Mouse (Mus musculus) heart, embryonic 12.5 days (tissue): ENCODE results near the gene Umad1. TPM values are rescaled to one million over a fixed set of nuclear protein-coding genes. Genes with fewer than 3 reads are reported as not detected.

Experiments
- ATAC-seq: fragments of 200-750 bp; cut with Nextera tagmentation; 2 replicates; pipeline ENCODE4 v1.8.0; 2017; ENCODE audit warnings: moderate TSS enrichment, moderate library complexity; ENCODE audit not compliant: insufficient number of reproducible peaks, low FRiP score
- H3K27ac ChIP-seq: fragments of 300-500 bp; sonication (generic); 2 replicates; pipeline ENCODE4 v1.5.1; 2016; ENCODE audit warnings: mild to moderate bottlenecking, moderate library complexity; ENCODE audit not compliant: poor library complexity, severe bottlenecking
- H3K27me3 ChIP-seq: fragments of 300-500 bp; sonication (generic); replicated peaks from 2 replicates; pipeline ENCODE4 v1.6.1; 2016; ENCODE audit warnings: mild to moderate bottlenecking, moderate library complexity
- H3K36me3 ChIP-seq: fragments of 300-500 bp; sonication (generic); 2 replicates; pipeline ENCODE4 v1.6.1; 2016; ENCODE audit warnings: mild to moderate bottlenecking, moderate library complexity
- H3K4me1 ChIP-seq: fragments of 300-500 bp; sonication (generic); replicated peaks from 2 replicates; pipeline ENCODE4 v1.6.1; 2016; ENCODE audit warnings: mild to moderate bottlenecking
- H3K4me2 ChIP-seq: fragments of 300-500 bp; sonication (generic); 2 replicates; pipeline ENCODE4 v1.6.1; 2016; ENCODE audit warnings: mild to moderate bottlenecking, moderate library complexity
- H3K4me3 ChIP-seq: fragments of 300-500 bp; sonication (generic); 2 replicates; pipeline ENCODE4 v1.5.1; 2016; ENCODE audit warnings: mild to moderate bottlenecking
- H3K9ac ChIP-seq: fragments of 300-500 bp; sonication (generic); 2 replicates; pipeline ENCODE4 v1.6.1; 2016; ENCODE audit warnings: mild to moderate bottlenecking, moderate library complexity
- H3K9me3 ChIP-seq: fragments of 300-500 bp; sonication (generic); replicated peaks from 2 replicates; pipeline ENCODE4 v1.6.1; 2016; ENCODE audit warnings: mild to moderate bottlenecking, moderate library complexity
- WGBS: fragments of 180-500 bp; shearing (Covaris S2); methylation state at CpG from one replicate; pipeline ENCODE4 v1.1.7; 2016; 5-methylcytosine and 5-hydroxymethylcytosine counted together
- polyA plus RNA-seq: library from polyadenylated mRNA; unstranded; fragments of >200 nt; fragmentation: Nextera tagmentation; extraction: Ambion mirVana; gene quantifications from 2 replicates; pipeline ENCODE4 v1.2.1, GENCODE M21; 2016

The Umad1 gene
- polyA plus RNA-seq, 1 experiment from 2014 or later = 27.2 TPM

DNA sequence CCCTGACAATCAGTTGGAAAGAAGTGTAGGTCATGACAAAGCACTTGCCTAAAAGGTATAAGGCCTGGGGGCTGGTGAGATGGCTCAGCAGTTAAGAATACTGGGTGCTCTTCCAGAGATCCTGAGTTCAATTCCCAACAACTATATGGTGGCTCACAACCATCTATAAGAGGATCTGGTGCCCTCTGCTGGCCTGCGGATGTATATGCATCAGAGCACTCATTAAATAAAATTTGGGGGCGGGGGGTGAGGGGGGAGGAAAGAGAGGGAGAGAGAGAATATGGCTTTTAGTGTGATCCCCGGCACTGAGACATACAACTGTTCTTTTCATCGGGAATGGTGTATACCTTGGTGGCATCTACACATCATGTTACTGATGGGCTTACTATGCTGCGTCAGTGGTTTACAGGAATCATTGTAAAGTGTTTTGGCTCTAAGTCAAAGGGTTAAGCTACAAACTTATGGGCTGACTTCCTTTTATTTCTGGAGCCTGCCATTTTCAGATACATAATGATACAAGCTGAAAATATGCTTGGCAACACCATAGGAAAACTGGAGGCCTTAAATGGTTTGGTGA lies 19.4 kb downstream of the Umad1 start:
- H3K4me1 ChIP-seq = peaks cover 3% of the 10 kb centered on the region; the same call in 1 of the 2 replicates
- 77% methylated on average over 5 of the region's 5 CpGs for WGBS
- H3K27me3 ChIP-seq = no peaks in the 10 kb centered on the region
- H3K4me2 ChIP-seq = no peak overlapping the region
- no peak for ATAC-seq
- H3K27ac ChIP-seq = no peak overlapping the region
- peaks cover 5% of the 10 kb centered on the region for H3K36me3 ChIP-seq
- no peaks in the 10 kb centered on the region for H3K9me3 ChIP-seq
- no peak overlapping the region for H3K4me3 ChIP-seq
- H3K9ac ChIP-seq = no peak overlapping the region

GRCm38 (mm10) chr6:8283255-8283654 lies 24.2 kb downstream of the Umad1 start:
- Histone ChIP-seq H3K9me3 (no peaks in the 10 kb centered on the region), H3K4me3 (no peak overlapping the region), H3K4me1 (no peaks in the 10 kb centered on the region), H3K4me2 (no peak overlapping the region), H3K27me3 (no peaks in the 10 kb centered on the region), H3K36me3 (peaks cover 5% of the 10 kb centered on the region), H3K27ac (no peak overlapping the region), H3K9ac (no peak overlapping the region)
- ATAC-seq = no peak
- WGBS = 78% methylated on average over 4 of the region's 4 CpGs

GRCm38 (mm10) chr6:8285401-8285960 lies 26.4 kb downstream of the Umad1 start:
- WGBS = 72% methylated on average over 3 of the region's 3 CpGs
- Histone ChIP-seq H3K4me3 (no peak overlapping the region), H3K9ac (no peak overlapping the region), H3K27me3 (no peaks in the 10 kb centered on the region), H3K36me3 (no peaks in the 10 kb centered on the region; the same call in 1 of the 2 replicates), H3K4me2 (no peak overlapping the region), H3K4me1 (no peaks in the 10 kb centered on the region), H3K27ac (no peak overlapping the region), H3K9me3 (no peaks in the 10 kb centered on the region)
- ATAC-seq = no peak

GRCm38 (mm10) chr6:8286146-8286545 lies 27.1 kb downstream of the Umad1 start:
- no peak overlapping the region for H3K9ac ChIP-seq
- no peak overlapping the region for H3K27ac ChIP-seq
- H3K4me3 ChIP-seq = no peak overlapping the region
- no peaks in the 10 kb centered on the region for H3K4me1 ChIP-seq
- ATAC-seq = no peak
- H3K27me3 ChIP-seq = no peaks in the 10 kb centered on the region
- H3K36me3 ChIP-seq = no peaks in the 10 kb centered on the region; the same call in 1 of the 2 replicates
- no peak overlapping the region for H3K4me2 ChIP-seq
- no peaks in the 10 kb centered on the region for H3K9me3 ChIP-seq
- WGBS = 96% methylated on average over 3 of the region's 3 CpGs

DNA sequence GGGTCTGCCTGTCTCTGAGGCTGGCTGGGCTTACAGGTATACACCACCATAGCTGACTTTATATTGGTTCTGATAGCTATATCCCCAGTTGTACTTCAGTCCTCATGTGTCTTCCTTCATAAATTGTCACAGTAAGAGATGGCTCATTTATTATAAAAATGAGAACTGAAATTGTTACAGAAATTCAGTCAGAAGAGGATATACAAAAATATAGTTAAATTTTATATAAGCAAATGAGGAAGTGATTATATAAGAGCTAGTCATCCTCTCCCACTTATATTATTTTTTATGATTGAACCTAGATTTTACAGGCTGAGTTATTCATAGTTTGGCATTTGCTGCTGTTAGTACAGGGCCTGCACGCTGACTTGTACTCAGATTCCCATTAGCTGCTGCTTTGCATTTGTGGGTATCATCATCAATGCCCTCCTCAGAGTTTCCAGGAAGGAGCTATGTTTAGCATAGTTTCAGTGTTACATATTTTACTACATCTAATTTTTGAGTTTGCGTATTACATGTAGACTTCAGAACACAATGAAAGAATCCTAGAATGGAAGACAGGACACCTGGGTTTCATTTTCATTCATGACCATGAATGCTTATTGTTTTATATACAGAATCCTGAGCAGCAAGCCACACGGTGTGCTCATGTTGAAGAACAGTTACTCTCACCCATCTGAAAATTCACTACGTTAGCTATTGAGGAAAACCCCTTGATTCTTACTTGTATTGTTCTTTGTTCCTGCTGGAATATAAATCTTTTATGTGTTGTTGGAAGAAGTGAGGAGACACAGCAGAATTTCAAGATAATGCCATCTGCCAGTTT lies 29.9 kb downstream of the Umad1 start:
- no peaks in the 10 kb centered on the region; the same call in 1 of the 2 replicates for H3K36me3 ChIP-seq
- 83% methylated on average over 4 of the region's 4 CpGs for WGBS
- no peaks in the 10 kb centered on the region for H3K9me3 ChIP-seq
- no peak overlapping the region for H3K27ac ChIP-seq
- no peaks in the 10 kb centered on the region for H3K4me1 ChIP-seq
- H3K4me3 ChIP-seq = no peak overlapping the region
- no peak for ATAC-seq
- no peak overlapping the region for H3K4me2 ChIP-seq
- no peak overlapping the region for H3K9ac ChIP-seq
- no peaks in the 10 kb centered on the region for H3K27me3 ChIP-seq

DNA sequence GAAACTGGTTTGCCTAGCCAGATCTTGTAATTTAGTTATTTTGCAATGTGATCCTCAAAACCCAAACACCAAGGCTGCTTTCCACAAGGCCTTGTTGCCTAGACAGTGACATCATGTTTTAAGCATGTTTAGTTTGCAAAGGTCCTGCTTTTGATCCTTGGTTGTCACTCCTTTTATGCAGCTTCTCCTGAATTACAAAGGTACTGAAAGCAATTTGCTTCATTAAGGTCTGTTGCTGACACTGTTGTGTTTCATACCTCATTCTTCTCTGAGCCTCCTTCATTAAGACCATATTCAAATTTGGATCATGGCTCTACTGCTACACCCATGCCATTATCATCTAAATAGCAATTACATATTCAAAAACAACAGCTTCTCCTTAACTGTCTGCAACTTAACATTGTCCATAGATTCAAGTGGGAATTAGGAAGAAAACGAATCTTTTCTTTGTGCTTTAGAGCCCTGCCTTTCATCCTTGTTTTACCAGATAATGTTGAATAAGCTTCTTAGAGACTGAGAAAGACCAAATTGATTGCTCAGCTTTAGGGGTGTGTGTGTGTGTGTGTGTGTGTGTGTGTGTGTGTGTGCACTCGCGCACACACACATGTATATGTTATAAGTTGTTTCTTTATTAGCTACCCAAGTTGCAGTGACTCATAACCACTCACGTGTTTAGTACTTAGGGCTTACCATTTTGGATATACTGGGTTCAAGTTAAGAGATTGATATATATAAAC lies 35.1 kb downstream of the Umad1 start:
- Histone ChIP-seq H3K9ac (no peak overlapping the region), H3K4me1 (no peaks in the 10 kb centered on the region), H3K27me3 (no peaks in the 10 kb centered on the region), H3K27ac (no peak overlapping the region), H3K4me3 (no peak overlapping the region), H3K9me3 (no peaks in the 10 kb centered on the region), H3K36me3 (no peaks in the 10 kb centered on the region), H3K4me2 (no peak overlapping the region)
- ATAC-seq = no peak
- WGBS = 77% methylated on average over 4 of the region's 4 CpGs

DNA sequence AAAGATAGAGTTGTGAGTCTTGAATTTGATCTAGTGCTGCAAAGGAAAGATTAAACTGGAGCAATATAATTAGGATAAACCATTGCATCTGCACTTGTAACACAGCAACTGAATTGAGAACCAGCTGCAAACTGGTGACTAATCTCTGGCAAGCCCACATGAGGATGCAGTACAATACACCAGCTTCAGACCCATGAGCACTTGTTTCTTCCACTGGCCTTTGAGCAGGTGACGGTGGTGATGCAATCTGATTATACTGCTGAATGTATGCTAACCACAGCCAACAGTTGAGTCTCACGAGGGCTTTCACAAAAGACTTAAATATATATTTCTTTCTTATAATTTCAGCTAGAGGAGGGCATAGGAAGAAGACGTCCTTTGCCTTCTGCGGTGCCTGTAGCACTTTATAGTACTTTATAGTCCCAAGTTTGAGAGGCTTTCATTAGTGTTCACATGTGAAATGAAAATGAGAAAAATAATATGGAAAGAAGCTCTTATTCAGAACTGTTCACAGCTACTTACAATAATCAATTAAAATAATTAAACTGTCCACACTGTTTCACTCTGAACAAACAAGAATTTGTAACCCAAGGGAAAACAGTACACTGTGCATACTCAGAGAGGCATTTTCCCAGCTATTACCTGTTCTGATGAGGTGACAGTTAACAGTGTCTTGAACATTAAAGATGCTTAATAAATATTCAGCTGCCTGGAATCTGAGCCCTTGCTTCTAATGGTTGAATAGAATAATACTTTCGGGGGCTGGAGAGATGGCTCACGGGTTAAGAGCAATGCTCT lies 40.2 kb downstream of the Umad1 start:
- Histone ChIP-seq H3K27me3 (no peaks in the 10 kb centered on the region), H3K4me1 (no peaks in the 10 kb centered on the region; the same call in 1 of the 2 replicates), H3K9me3 (no peaks in the 10 kb centered on the region), H3K9ac (no peak overlapping the region), H3K4me2 (no peak overlapping the region), H3K4me3 (no peak overlapping the region), H3K27ac (no peak overlapping the region), H3K36me3 (no peaks in the 10 kb centered on the region)
- 85% methylated on average over 6 of the region's 6 CpGs for WGBS
- no peak for ATAC-seq

DNA sequence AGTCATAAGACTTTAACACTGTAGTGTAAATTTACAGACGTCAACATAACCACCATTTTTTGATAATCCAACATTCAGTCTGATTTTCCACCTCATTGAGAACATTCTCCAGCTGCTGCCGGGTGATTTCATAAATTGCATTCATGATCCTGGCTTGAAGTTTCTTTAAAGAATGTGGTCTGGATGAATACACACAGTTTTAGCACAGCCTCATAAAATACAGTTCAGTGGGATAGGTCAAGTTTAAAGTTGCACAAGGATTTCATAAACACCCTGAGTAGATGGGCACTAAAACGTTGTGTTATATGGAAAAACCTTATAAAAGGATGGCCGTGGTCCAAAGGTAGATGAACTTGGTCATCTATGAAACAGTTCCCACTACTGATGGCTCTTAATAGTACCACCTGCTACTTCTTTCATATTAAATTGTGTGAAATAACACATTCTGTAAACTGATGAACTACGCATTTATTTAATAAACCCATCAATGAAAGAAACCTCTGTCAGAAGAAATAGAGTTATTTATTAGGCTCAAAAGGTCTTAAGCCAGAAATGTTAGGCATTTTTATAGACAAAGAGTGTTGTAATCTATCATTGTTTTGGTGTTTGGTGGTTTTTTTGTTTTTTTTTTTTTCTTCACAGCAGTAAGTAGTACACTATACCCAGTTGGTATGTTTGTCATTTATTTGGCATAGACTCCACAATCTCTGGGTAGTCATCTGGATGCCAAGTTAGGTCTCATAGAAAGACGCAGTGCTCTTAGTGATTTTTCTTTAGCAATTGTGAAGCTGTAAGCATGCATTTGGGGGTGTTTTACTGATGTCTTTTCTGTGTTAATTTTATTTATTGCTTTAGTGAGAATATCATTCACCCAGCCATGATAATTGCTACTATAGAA lies 49.0 kb downstream of the Umad1 start:
- WGBS = 83% methylated on average over 6 of the region's 6 CpGs
- no peaks in the 10 kb centered on the region for H3K9me3 ChIP-seq
- ATAC-seq = no peak
- H3K9ac ChIP-seq = no peak overlapping the region
- H3K27ac ChIP-seq = no peak overlapping the region
- H3K4me1 ChIP-seq = no peaks in the 10 kb centered on the region
- no peaks in the 10 kb centered on the region for H3K27me3 ChIP-seq
- H3K36me3 ChIP-seq = no peaks in the 10 kb centered on the region
- no peak overlapping the region for H3K4me3 ChIP-seq
- no peak overlapping the region for H3K4me2 ChIP-seq

GRCm38 (mm10) chr6:8312554-8312953 lies 53.5 kb downstream of the Umad1 start:
- Histone ChIP-seq H3K9ac (no peak overlapping the region), H3K36me3 (no peaks in the 10 kb centered on the region), H3K4me1 (no peaks in the 10 kb centered on the region), H3K4me2 (no peak overlapping the region), H3K27ac (no peak overlapping the region), H3K9me3 (no peaks in the 10 kb centered on the region), H3K27me3 (no peaks in the 10 kb centered on the region), H3K4me3 (no peak overlapping the region)
- no peak for ATAC-seq
- WGBS = 77% methylated on average over 2 of the region's 2 CpGs

GRCm38 (mm10) chr6:8316201-8316600 lies 57.1 kb downstream of the Umad1 start:
- Histone ChIP-seq H3K27ac (no peak overlapping the region), H3K4me2 (no peak overlapping the region), H3K9ac (no peak overlapping the region), H3K36me3 (no peaks in the 10 kb centered on the region), H3K4me3 (no peak overlapping the region), H3K9me3 (no peaks in the 10 kb centered on the region), H3K4me1 (no peaks in the 10 kb centered on the region), H3K27me3 (no peaks in the 10 kb centered on the region)
- ATAC-seq = no peak
